Mouse (Mus musculus): ENCODE data around the gene Acads. TPM values are rescaled to one million over a fixed set of nuclear protein-coding genes. Genes with fewer than 3 reads are reported as not detected.
"Not testable (repeated sequence)": the region's sequence is repeated elsewhere in the genome, so short reads cannot be mapped to it uniquely, and the experiment has no call there.

The Acads gene
- polyA plus RNA-seq, 1 experiment from 2014 or later, result 113 TPM

DNA sequence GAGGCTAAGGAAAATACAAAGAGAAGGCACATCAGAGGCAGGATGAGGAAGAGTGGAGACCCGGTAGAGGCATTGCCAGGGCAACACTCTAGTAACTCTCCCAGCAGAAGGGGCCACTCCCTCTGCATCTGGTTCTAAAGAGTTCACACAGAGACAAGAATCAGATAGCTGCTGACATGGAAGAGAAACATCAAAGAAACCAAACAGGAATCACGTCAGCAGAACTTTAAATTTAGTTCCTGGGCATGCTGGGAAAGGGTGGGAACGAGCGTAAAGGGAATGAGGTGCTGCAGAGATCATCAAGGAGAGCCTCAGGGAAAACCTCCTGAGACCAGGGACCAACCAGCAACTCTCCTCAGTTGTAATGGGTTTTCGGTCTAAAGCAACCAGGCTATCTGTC lies 31.8 kb upstream of the Acads start:
- no peak for TF ChIP-seq CTCF (IDR thresholded peaks at IDR 0.05; ENCODE audit: low read depth)
- Histone ChIP-seq H3K27me3 (replicated peaks; ENCODE audit: control insufficient read depth, insufficient read depth, low read length) (no peaks in the 10 kb centered on the region), H3K36me3 (ENCODE audit: control insufficient read depth, insufficient read depth) (peaks cover 48% of the 10 kb centered on the region), H3K9ac (ENCODE audit: low read depth, low read length) (no peak overlapping the region), H3K9me3 (ENCODE audit: control insufficient read depth) (no peaks in the 10 kb centered on the region), H3K4me1 (replicated peaks; ENCODE audit: control insufficient read depth, insufficient read depth, low read length) (no peaks in the 10 kb centered on the region; the same call in none of the 2 replicates), H3K4me2 (replicated peaks; ENCODE audit: low read depth) (no peak overlapping the region), H3K4me3 (ENCODE audit: low read depth, low read length) (no peak overlapping the region), H3K27ac (ENCODE audit: low read depth, low read length) (no peak overlapping the region)
- no peak for ATAC-seq
- WGBS, result 73% methylated on average over 5 of the region's 5 CpGs

DNA sequence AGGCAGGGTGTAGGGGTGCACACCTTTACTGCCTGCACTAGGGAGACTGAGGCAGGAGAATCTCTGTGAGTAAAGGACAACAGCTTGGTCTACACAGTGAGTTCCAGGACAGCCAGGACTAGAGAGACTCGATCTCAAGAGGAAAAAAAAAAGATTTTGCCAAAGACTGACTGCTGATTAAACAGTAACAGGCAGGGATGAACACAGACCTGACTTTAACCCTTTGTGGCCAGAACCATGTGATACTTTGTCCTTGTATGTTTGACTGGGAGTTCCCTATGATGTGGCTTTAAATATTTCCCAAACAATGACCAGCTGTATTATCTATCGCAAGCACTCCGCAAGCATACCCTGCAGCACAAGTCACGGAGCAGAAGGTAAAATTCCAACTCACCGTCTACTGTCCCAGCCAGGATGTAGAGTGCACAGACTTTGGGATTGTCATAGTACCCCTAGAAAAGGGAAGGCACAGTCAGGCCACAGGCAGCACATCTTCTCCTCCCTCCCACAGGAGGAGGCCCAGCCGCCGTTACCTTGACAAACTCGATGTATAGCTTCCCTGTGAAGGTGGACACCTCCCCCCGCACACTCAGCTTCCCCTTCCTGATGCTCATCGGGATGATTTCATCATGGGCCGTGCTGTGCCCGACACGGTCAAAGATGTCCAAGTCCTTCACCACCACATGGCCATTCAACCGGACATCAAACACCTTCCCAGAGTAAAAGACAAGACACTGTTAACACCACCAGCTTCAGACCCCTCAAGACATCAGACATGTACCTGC lies 30.7 kb upstream of the Acads start:
- H3K4me2 ChIP-seq (replicated peaks; ENCODE audit: low read depth), result no peak overlapping the region
- peaks cover 58% of the 10 kb centered on the region for H3K36me3 ChIP-seq (ENCODE audit: control insufficient read depth, insufficient read depth)
- no peaks in the 10 kb centered on the region for H3K27me3 ChIP-seq (replicated peaks; ENCODE audit: control insufficient read depth, insufficient read depth, low read length)
- H3K9me3 ChIP-seq (ENCODE audit: control insufficient read depth), result no peaks in the 10 kb centered on the region
- H3K4me1 ChIP-seq (replicated peaks; ENCODE audit: control insufficient read depth, insufficient read depth, low read length), result no peaks in the 10 kb centered on the region; the same call in 1 of the 2 replicates
- H3K27ac ChIP-seq (ENCODE audit: low read depth, low read length), result peak overlapping the region; percentile 60
- ATAC-seq, result no peak
- H3K4me3 ChIP-seq (ENCODE audit: low read depth, low read length), result no peak overlapping the region
- no peak for TF ChIP-seq CTCF (IDR thresholded peaks at IDR 0.05; ENCODE audit: low read depth)
- no peak overlapping the region for H3K9ac ChIP-seq (ENCODE audit: low read depth, low read length)
- 87% methylated on average over 14 of the region's 14 CpGs for WGBS

DNA sequence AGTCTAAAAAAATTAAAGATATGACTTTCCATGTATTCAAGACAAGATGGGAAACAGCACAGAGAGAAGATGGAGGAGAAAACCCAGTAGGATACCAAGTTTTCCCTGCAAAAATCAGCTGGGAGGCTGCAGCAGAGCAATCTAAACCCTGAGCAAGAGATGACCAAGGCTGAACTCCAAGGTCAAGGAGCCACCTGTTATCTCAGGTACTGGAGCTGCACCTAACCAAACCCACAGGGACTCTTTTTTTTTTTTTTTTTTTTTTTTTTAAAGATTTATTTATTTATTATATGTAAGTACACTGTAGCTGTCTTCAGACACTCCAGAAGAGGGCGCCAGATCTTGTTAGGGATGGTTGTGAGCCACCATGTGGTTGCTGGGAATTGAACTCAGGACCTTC lies 29.7 kb upstream of the Acads start:
- not testable (repeated sequence) for H3K9me3 ChIP-seq (ENCODE audit: control insufficient read depth); H3K4me3 ChIP-seq (ENCODE audit: low read depth, low read length); H3K9ac ChIP-seq (ENCODE audit: low read depth, low read length); ATAC-seq; H3K27me3 ChIP-seq (replicated peaks; ENCODE audit: control insufficient read depth, insufficient read depth, low read length); H3K27ac ChIP-seq (ENCODE audit: low read depth, low read length); H3K4me1 ChIP-seq (replicated peaks; ENCODE audit: control insufficient read depth, insufficient read depth, low read length); H3K4me2 ChIP-seq (replicated peaks; ENCODE audit: low read depth)
- H3K36me3 ChIP-seq (ENCODE audit: control insufficient read depth, insufficient read depth), result peaks cover 60% of the 10 kb centered on the region
- WGBS, result no CpG with 5 or more reads among the region's 1 CpGs
- TF ChIP-seq CTCF (IDR thresholded peaks at IDR 0.05; ENCODE audit: low read depth), result peak; percentile 7; the same call in 1 of the 2 replicates

DNA sequence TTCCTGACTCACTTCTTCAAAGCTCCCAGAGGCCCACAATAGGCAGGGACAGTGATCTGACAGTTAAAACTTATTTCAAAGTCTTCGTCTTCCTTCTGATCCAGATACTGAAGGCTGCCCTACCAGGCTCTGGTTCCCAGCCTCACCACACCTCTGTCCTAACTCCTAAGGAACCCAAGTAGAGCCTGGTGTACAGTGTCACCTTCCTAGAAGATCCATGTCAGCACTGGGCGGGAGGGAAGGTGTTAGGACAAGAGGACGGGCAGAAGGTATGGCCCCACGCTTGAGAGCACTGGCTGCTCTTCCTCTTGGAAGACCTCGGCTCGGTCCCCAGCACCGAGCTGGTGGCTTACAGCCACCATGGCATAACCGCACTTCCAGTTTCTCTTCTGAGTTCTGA lies 29.2 kb upstream of the Acads start:
- 84% methylated on average over 8 of the region's 8 CpGs for WGBS
- no peaks in the 10 kb centered on the region for H3K4me1 ChIP-seq (replicated peaks; ENCODE audit: control insufficient read depth, insufficient read depth, low read length)
- no peaks in the 10 kb centered on the region for H3K27me3 ChIP-seq (replicated peaks; ENCODE audit: control insufficient read depth, insufficient read depth, low read length)
- no peaks in the 10 kb centered on the region for H3K9me3 ChIP-seq (ENCODE audit: control insufficient read depth)
- H3K36me3 ChIP-seq (ENCODE audit: control insufficient read depth, insufficient read depth), result peaks cover 65% of the 10 kb centered on the region
- H3K4me2 ChIP-seq (replicated peaks; ENCODE audit: low read depth), result no peak overlapping the region
- H3K9ac ChIP-seq (ENCODE audit: low read depth, low read length), result no peak overlapping the region
- no peak overlapping the region for H3K4me3 ChIP-seq (ENCODE audit: low read depth, low read length)
- H3K27ac ChIP-seq (ENCODE audit: low read depth, low read length), result no peak overlapping the region
- TF ChIP-seq CTCF (IDR thresholded peaks at IDR 0.05; ENCODE audit: low read depth), result no peak
- ATAC-seq, result no peak

DNA sequence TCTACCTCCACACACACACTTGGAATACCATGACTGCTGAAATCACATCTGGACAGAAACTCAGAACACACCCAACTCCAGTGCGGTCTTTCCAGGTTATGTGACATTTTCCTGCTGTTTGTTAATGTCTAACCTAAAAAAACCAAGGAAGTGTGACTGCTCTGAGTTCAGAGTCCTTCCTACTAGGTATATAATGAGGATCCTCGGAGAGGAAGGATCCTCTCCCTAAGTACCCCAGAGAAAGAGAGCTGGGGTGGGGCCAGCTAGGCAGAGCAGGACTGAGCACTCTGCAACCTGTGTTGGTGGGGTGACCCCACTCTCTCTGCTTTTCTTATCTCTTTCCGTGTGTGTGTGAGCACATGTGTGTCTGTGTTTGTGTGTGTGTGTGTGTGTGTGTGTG lies 28.2 kb upstream of the Acads start:
- H3K4me3 ChIP-seq (ENCODE audit: low read depth, low read length), result no peak overlapping the region
- TF ChIP-seq CTCF (IDR thresholded peaks at IDR 0.05; ENCODE audit: low read depth), result no peak
- no peak overlapping the region for H3K4me2 ChIP-seq (replicated peaks; ENCODE audit: low read depth)
- H3K9me3 ChIP-seq (ENCODE audit: control insufficient read depth), result no peaks in the 10 kb centered on the region
- peak; percentile 61 for ATAC-seq
- H3K4me1 ChIP-seq (replicated peaks; ENCODE audit: control insufficient read depth, insufficient read depth, low read length), result no peaks in the 10 kb centered on the region
- H3K27me3 ChIP-seq (replicated peaks; ENCODE audit: control insufficient read depth, insufficient read depth, low read length), result no peaks in the 10 kb centered on the region
- H3K27ac ChIP-seq (ENCODE audit: low read depth, low read length), result peak overlapping the region; percentile 54
- no peak overlapping the region for H3K9ac ChIP-seq (ENCODE audit: low read depth, low read length)
- 43% methylated on average over 3 of the region's 3 CpGs for WGBS
- peaks cover 66% of the 10 kb centered on the region for H3K36me3 ChIP-seq (ENCODE audit: control insufficient read depth, insufficient read depth)

DNA sequence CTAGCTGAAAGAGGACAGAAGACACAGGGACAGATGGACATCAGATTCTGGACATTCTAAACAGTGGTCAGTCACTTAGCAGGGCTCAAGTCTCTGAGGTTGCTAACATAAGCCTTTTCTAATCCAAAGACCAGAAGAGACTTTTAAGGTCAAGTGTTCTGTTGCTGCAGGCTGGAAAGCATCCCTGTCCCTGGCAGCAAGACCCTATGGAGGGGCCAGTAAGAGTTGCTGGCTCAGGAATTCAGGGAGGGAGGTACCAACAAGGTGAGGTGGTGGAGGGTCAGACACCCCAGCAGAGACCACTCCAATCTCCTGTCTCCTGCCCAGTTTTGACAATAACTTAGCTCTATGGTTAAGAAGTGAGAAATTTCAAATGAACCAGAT lies 27.6 kb upstream of the Acads start:
- H3K9me3 ChIP-seq (ENCODE audit: control insufficient read depth), result no peaks in the 10 kb centered on the region
- no peak for ATAC-seq
- peaks cover 66% of the 10 kb centered on the region for H3K36me3 ChIP-seq (ENCODE audit: control insufficient read depth, insufficient read depth)
- no peak overlapping the region for H3K4me3 ChIP-seq (ENCODE audit: low read depth, low read length)
- H3K4me2 ChIP-seq (replicated peaks; ENCODE audit: low read depth), result no peak overlapping the region
- no peak overlapping the region for H3K9ac ChIP-seq (ENCODE audit: low read depth, low read length)
- no peaks in the 10 kb centered on the region for H3K4me1 ChIP-seq (replicated peaks; ENCODE audit: control insufficient read depth, insufficient read depth, low read length)
- no peaks in the 10 kb centered on the region for H3K27me3 ChIP-seq (replicated peaks; ENCODE audit: control insufficient read depth, insufficient read depth, low read length)
- TF ChIP-seq CTCF (IDR thresholded peaks at IDR 0.05; ENCODE audit: low read depth), result no peak
- no peak overlapping the region for H3K27ac ChIP-seq (ENCODE audit: low read depth, low read length)

Data from intestine, postnatal 0 days (tissue).